Mouse (Mus musculus): Measurements from ENCODE around the gene Gchfr. TPM values are rescaled to one million over a fixed set of nuclear protein-coding genes. Genes with fewer than 3 reads are reported as not detected.

Gchfr gene
- polyA plus RNA-seq (2014; fragmentation: Nextera tagmentation; extraction: Ambion mirVana): 6.4 and 7.4 TPM in 2 replicates

GRCm38 (mm10) chr2:119166901-119167865 is at the start of gene Gchfr:
Gchfr (plus strand) TSS chr2:119167773.
- Histone ChIP-seq H3K4me3 (ENCODE audit: low read depth, low read length) (peak within 1 kb of the TSS; percentile 50), H3K27ac (ENCODE audit: low read depth, low read length) (no peak within 1 kb of the TSS), H3K9me3 (replicated peaks; ENCODE audit: control insufficient read depth, low read length) (no peaks in the 10 kb centered on the region), H3K36me3 (ENCODE audit: control insufficient read depth, insufficient read depth, low read length) (no peaks in the 10 kb centered on the region), H3K4me2 (peak within 1 kb of the TSS; percentile 100), H3K9ac (ENCODE audit: low read depth, low read length) (peak within 1 kb of the TSS; percentile 63), H3K4me1 (ENCODE audit: control insufficient read depth, insufficient read depth, low read length) (peaks cover 18% of the 10 kb centered on the region), H3K27me3 (ENCODE audit: control insufficient read depth, insufficient read depth, low read length) (peaks cover 20% of the 10 kb centered on the region)
- peak; percentile 78 for ATAC-seq (replicated peaks; ENCODE audit: insufficient number of reproducible peaks, low FRiP score, low TSS enrichment)
- under 1% methylated on average over 60 of the region's 60 CpGs for WGBS (ENCODE audit: insufficient replicate concordance)

- H3K27ac ChIP-seq (ENCODE audit: low read depth, low read length): peak overlapping the region; percentile 35; the same call in 1 of the 2 replicates
- ATAC-seq (replicated peaks; ENCODE audit: insufficient number of reproducible peaks, low FRiP score, low TSS enrichment): peak; percentile 46; the same call in 1 of the 2 replicates
- H3K4me1 ChIP-seq (ENCODE audit: control insufficient read depth, insufficient read depth, low read length): no peaks in the 10 kb centered on the region
- H3K27me3 ChIP-seq (ENCODE audit: control insufficient read depth, insufficient read depth, low read length): no peaks in the 10 kb centered on the region
- H3K4me2 ChIP-seq: no peak overlapping the region
- 0 out of 2 replicates have a peak overlapping the region, but pooled peaks have one; percentile 28 for H3K9ac ChIP-seq (ENCODE audit: low read depth, low read length)
- no peak overlapping the region for H3K4me3 ChIP-seq (ENCODE audit: low read depth, low read length)
- H3K9me3 ChIP-seq (replicated peaks; ENCODE audit: control insufficient read depth, low read length): no peaks in the 10 kb centered on the region
- H3K36me3 ChIP-seq (ENCODE audit: control insufficient read depth, insufficient read depth, low read length): peaks cover 21% of the 10 kb centered on the region
- WGBS (ENCODE audit: insufficient replicate concordance): 24% methylated on average over 5 of the region's 5 CpGs
These were observed 31.2 kb upstream of the Gchfr start for GRCm38 (mm10) chr2:119136346-119136898.

GRCm38 (mm10) chr2:119145199-119145598 is 22.4 kb upstream of the Gchfr start:
- 85% methylated on average over 2 of the region's 2 CpGs for WGBS (ENCODE audit: insufficient replicate concordance)
- Histone ChIP-seq H3K36me3 (ENCODE audit: control insufficient read depth, insufficient read depth, low read length) (peaks cover 35% of the 10 kb centered on the region), H3K4me1 (ENCODE audit: control insufficient read depth, insufficient read depth, low read length) (no peaks in the 10 kb centered on the region), H3K27me3 (ENCODE audit: control insufficient read depth, insufficient read depth, low read length) (no peaks in the 10 kb centered on the region), H3K4me3 (ENCODE audit: low read depth, low read length) (no peak overlapping the region), H3K9me3 (replicated peaks; ENCODE audit: control insufficient read depth, low read length) (peaks cover 2% of the 10 kb centered on the region), H3K4me2 (no peak overlapping the region), H3K9ac (ENCODE audit: low read depth, low read length) (no peak overlapping the region), H3K27ac (ENCODE audit: low read depth, low read length) (no peak overlapping the region)
- ATAC-seq (replicated peaks; ENCODE audit: insufficient number of reproducible peaks, low FRiP score, low TSS enrichment): no peak

GRCm38 (mm10) chr2:119146435-119146834 is 21.1 kb upstream of the Gchfr start:
- Histone ChIP-seq H3K4me2 (no peak overlapping the region), H3K36me3 (ENCODE audit: control insufficient read depth, insufficient read depth, low read length) (peaks cover 35% of the 10 kb centered on the region), H3K4me1 (ENCODE audit: control insufficient read depth, insufficient read depth, low read length) (no peaks in the 10 kb centered on the region), H3K9me3 (replicated peaks; ENCODE audit: control insufficient read depth, low read length) (peaks cover 2% of the 10 kb centered on the region), H3K27ac (ENCODE audit: low read depth, low read length) (no peak overlapping the region), H3K9ac (ENCODE audit: low read depth, low read length) (no peak overlapping the region), H3K27me3 (ENCODE audit: control insufficient read depth, insufficient read depth, low read length) (no peaks in the 10 kb centered on the region), H3K4me3 (ENCODE audit: low read depth, low read length) (no peak overlapping the region)
- 83% methylated on average over 6 of the region's 6 CpGs for WGBS (ENCODE audit: insufficient replicate concordance)
- ATAC-seq (replicated peaks; ENCODE audit: insufficient number of reproducible peaks, low FRiP score, low TSS enrichment): no peak

GRCm38 (mm10) chr2:119147160-119147678 is 20.4 kb upstream of the Gchfr start:
- H3K4me1 ChIP-seq (ENCODE audit: control insufficient read depth, insufficient read depth, low read length): no peaks in the 10 kb centered on the region
- no peak overlapping the region for H3K9ac ChIP-seq (ENCODE audit: low read depth, low read length)
- H3K27ac ChIP-seq (ENCODE audit: low read depth, low read length): no peak overlapping the region
- H3K4me3 ChIP-seq (ENCODE audit: low read depth, low read length): no peak overlapping the region
- H3K9me3 ChIP-seq (replicated peaks; ENCODE audit: control insufficient read depth, low read length): peaks cover 2% of the 10 kb centered on the region
- 80% methylated on average over 22 of the region's 22 CpGs for WGBS (ENCODE audit: insufficient replicate concordance)
- H3K4me2 ChIP-seq: no peak overlapping the region
- peaks cover 36% of the 10 kb centered on the region for H3K36me3 ChIP-seq (ENCODE audit: control insufficient read depth, insufficient read depth, low read length)
- ATAC-seq (replicated peaks; ENCODE audit: insufficient number of reproducible peaks, low FRiP score, low TSS enrichment): no peak
- no peaks in the 10 kb centered on the region for H3K27me3 ChIP-seq (ENCODE audit: control insufficient read depth, insufficient read depth, low read length)

- Histone ChIP-seq H3K9ac (ENCODE audit: low read depth, low read length) (no peak overlapping the region), H3K4me1 (ENCODE audit: control insufficient read depth, insufficient read depth, low read length) (no peaks in the 10 kb centered on the region), H3K4me2 (no peak overlapping the region), H3K27me3 (ENCODE audit: control insufficient read depth, insufficient read depth, low read length) (no peaks in the 10 kb centered on the region), H3K9me3 (replicated peaks; ENCODE audit: control insufficient read depth, low read length) (peaks cover 2% of the 10 kb centered on the region), H3K4me3 (ENCODE audit: low read depth, low read length) (no peak overlapping the region), H3K36me3 (ENCODE audit: control insufficient read depth, insufficient read depth, low read length) (peaks cover 32% of the 10 kb centered on the region), H3K27ac (ENCODE audit: low read depth, low read length) (no peak overlapping the region)
- 94% methylated on average over 8 of the region's 8 CpGs for WGBS (ENCODE audit: insufficient replicate concordance)
- no peak for ATAC-seq (replicated peaks; ENCODE audit: insufficient number of reproducible peaks, low FRiP score, low TSS enrichment)
These were observed 19.8 kb upstream of the Gchfr start for GRCm38 (mm10) chr2:119147775-119148174.

GRCm38 (mm10) chr2:119152255-119152654 is 15.3 kb upstream of the Gchfr start:
- 46% methylated on average over 6 of the region's 6 CpGs for WGBS (ENCODE audit: insufficient replicate concordance)
- Histone ChIP-seq H3K4me3 (ENCODE audit: low read depth, low read length) (no peak overlapping the region), H3K9me3 (replicated peaks; ENCODE audit: control insufficient read depth, low read length) (no peaks in the 10 kb centered on the region), H3K4me2 (no peak overlapping the region), H3K36me3 (ENCODE audit: control insufficient read depth, insufficient read depth, low read length) (peaks cover 13% of the 10 kb centered on the region), H3K27me3 (ENCODE audit: control insufficient read depth, insufficient read depth, low read length) (no peaks in the 10 kb centered on the region), H3K27ac (ENCODE audit: low read depth, low read length) (no peak overlapping the region), H3K9ac (ENCODE audit: low read depth, low read length) (no peak overlapping the region), H3K4me1 (ENCODE audit: control insufficient read depth, insufficient read depth, low read length) (peaks cover 8% of the 10 kb centered on the region)
- ATAC-seq (replicated peaks; ENCODE audit: insufficient number of reproducible peaks, low FRiP score, low TSS enrichment): no peak

GRCm38 (mm10) chr2:119154683-119155082 is 12.9 kb upstream of the Gchfr start:
- Histone ChIP-seq H3K9ac (ENCODE audit: low read depth, low read length) (no peak overlapping the region), H3K36me3 (ENCODE audit: control insufficient read depth, insufficient read depth, low read length) (peaks cover 4% of the 10 kb centered on the region; the same call in 1 of the 2 replicates), H3K27me3 (ENCODE audit: control insufficient read depth, insufficient read depth, low read length) (no peaks in the 10 kb centered on the region), H3K4me3 (ENCODE audit: low read depth, low read length) (no peak overlapping the region), H3K4me1 (ENCODE audit: control insufficient read depth, insufficient read depth, low read length) (peaks cover 8% of the 10 kb centered on the region), H3K4me2 (peak overlapping the region; percentile 93), H3K9me3 (replicated peaks; ENCODE audit: control insufficient read depth, low read length) (no peaks in the 10 kb centered on the region), H3K27ac (ENCODE audit: low read depth, low read length) (peak overlapping the region; percentile 75)
- 80% methylated on average over 2 of the region's 2 CpGs for WGBS (ENCODE audit: insufficient replicate concordance)
- peak; percentile 57; the same call in 1 of the 2 replicates for ATAC-seq (replicated peaks; ENCODE audit: insufficient number of reproducible peaks, low FRiP score, low TSS enrichment)

All from heart, embryonic 11.5 days (tissue).